Mouse (Mus musculus): ENCODE measurements around the gene Crebrf. TPM values are rescaled to one million over a fixed set of nuclear protein-coding genes. Genes with fewer than 3 reads are reported as not detected.

The Crebrf gene
- polyA plus RNA-seq, 1 experiment, result 26.6 TPM

- Histone ChIP-seq H3K27ac (replicated peaks; ENCODE audit: low read depth, low read length) (no peak overlapping the region), H3K4me3 (ENCODE audit: insufficient read depth, low read depth, low read length) (no peak overlapping the region), H3K4me1 (ENCODE audit: control insufficient read depth, insufficient read depth, insufficient read length, low read length) (peaks cover 12% of the 10 kb centered on the region)
Observed at GRCm38 (mm10) chr17:26695193-26695592, 20.3 kb upstream of the Crebrf start.

DNA sequence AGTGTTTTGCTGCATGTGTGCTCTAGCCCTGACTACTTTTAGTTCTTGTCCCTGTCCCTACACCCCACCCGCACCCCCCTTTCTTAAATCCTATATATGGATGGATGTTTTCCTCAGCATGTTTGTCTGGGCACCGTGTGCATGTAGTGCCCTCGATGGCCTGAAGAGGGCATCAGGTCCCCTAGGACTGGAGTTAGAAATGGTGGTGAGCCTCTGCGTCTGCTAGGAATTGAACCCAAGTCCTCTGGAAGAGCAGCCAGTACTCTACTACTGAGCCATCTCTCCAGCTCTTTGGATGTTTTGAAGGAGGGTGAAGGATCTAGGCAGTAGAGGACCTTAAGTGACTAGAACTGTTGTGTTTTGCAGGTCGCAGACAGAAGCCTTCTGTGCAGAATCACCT, 16.6 kb upstream of the Crebrf start:
- Histone ChIP-seq H3K4me3 (ENCODE audit: insufficient read depth, low read depth, low read length) (no peak overlapping the region), H3K27ac (replicated peaks; ENCODE audit: low read depth, low read length) (no peak overlapping the region), H3K4me1 (ENCODE audit: control insufficient read depth, insufficient read depth, insufficient read length, low read length) (peaks cover under 1% of the 10 kb centered on the region; the same call in 1 of the 2 replicates)

DNA sequence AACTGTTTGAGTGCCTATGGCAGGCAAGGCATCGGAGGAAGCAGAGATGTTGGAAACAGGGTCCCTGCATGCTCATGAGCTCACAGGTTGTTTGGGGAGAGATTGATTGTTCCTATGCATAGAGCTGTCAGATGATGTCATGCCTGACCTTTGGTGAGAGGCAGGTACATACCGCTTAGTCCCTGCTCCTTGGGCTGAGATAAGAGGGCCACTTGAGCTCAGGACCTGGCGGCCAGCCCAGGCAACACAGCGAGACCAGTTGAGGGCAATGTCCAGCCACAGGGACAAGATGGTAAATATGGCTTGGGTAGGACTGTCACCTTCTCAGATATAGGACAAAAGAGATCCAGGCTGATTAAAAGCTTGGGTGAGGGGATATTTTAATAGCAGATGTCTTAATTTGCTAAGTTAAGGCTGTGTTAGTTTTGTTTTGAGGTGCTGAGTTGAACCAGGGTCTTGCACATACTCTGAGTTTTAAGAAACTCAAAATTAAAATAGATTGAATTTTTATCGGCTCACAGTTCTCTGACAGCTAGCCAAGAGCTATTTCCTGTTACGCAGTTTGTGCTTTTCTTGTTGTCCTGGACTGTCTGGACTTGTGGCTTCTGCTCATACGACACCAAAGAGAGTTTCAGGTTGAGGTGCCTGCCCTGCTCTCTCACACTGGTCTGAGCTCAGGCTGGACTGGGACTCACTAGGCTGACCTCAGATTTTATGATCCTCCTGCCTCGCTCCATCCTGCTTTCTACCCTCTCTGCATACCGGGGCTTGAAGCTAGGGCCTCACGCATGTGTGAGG, 15.4 kb upstream of the Crebrf start:
- no peak overlapping the region for H3K27ac ChIP-seq (replicated peaks; ENCODE audit: low read depth, low read length)
- no peak overlapping the region for H3K4me3 ChIP-seq (ENCODE audit: insufficient read depth, low read depth, low read length)
- no peaks in the 10 kb centered on the region for H3K4me1 ChIP-seq (ENCODE audit: control insufficient read depth, insufficient read depth, insufficient read length, low read length)

- H3K27ac ChIP-seq (replicated peaks; ENCODE audit: low read depth, low read length), result no peak overlapping the region
- no peak overlapping the region for H3K4me3 ChIP-seq (ENCODE audit: insufficient read depth, low read depth, low read length)
- H3K4me1 ChIP-seq (ENCODE audit: control insufficient read depth, insufficient read depth, insufficient read length, low read length), result no peaks in the 10 kb centered on the region
Observed at GRCm38 (mm10) chr17:26701565-26701964, 13.9 kb upstream of the Crebrf start.

DNA sequence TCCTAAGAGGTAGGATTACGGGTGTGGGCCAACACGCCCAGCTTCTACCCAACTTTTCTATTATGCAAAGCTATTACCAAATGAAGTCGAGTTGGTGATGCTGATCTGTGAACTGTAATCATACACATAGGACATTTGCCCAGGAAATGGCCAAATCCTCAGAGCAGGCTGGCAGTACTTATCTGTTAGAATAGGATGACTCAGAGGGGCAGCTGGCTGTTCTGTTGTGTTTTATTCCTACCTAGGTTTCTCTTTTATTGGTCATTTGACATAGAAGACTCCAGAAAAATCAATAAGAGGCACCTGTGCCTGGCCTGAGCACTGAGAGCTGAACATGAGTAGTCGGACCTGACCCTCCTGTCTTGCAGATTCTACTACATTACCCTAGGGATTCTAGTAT, 12.8 kb upstream of the Crebrf start:
- Histone ChIP-seq H3K27ac (replicated peaks; ENCODE audit: low read depth, low read length) (no peak overlapping the region), H3K4me3 (ENCODE audit: insufficient read depth, low read depth, low read length) (no peak overlapping the region), H3K4me1 (ENCODE audit: control insufficient read depth, insufficient read depth, insufficient read length, low read length) (no peaks in the 10 kb centered on the region)

DNA sequence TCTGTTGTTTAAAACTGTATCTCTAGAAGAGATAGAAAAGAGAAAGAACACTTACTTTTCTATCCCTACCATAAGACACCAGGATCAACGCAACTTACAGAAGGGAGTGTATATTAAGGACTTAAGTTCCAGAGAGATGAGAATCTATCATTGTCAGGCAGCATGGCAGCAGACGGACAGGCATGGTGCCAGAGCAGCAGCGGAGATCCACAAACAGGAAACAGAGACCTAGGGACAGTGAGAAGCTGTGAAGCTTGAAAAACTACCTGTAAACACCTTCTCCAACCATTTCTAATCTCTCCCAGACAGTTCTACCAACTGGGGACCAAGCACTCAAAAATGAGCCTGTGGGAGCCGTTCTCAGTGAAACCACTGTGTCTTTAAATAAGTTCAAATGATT, 11.8 kb upstream of the Crebrf start:
- H3K27ac ChIP-seq (replicated peaks; ENCODE audit: low read depth, low read length), result no peak overlapping the region
- no peak overlapping the region for H3K4me3 ChIP-seq (ENCODE audit: insufficient read depth, low read depth, low read length)
- no peaks in the 10 kb centered on the region for H3K4me1 ChIP-seq (ENCODE audit: control insufficient read depth, insufficient read depth, insufficient read length, low read length)

DNA sequence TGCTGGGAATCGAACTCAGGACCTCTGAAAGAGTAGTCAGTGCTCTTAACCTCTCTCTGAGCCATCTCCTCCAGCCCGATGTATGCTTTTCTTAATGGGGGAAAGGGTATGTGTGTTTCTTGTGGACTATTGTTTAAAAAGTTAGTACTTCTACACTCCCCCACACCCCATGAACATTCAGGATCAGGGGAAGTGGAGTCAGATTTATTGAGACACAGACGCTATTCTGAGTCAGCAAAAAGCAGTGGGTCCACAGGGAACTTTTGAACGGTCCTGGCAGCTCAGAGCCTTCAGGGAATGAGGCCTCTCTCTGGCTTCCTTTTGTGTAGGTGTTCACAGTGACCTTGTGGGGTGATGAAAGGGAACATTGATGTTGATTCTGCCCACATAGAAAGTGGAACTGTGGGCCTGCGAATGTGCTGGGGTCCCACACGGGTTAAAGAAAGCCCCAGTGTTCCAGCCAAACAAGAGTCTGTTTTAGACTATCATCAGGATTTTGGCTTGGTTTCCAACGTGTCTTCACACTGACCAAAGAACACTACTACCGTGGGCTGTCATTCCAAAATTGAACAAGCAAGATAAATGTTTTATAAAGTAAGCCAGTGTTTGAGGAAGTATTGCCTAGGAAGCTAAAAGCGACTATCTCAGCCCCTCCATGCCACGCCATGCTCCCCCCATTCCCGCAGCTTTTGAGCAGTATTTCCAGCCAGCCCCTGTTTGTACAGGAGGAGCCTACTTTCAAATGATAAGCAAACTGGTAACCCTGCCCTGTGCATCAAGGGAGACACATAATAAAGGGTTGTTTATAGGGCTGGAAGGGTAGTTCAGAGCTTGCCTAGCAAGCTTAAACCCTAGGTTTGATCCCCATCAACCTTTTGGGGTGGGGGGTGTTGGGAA, 9.7 kb upstream of the Crebrf start:
- Histone ChIP-seq H3K4me1 (ENCODE audit: control insufficient read depth, insufficient read depth, insufficient read length, low read length) (no peaks in the 10 kb centered on the region), H3K4me3 (ENCODE audit: insufficient read depth, low read depth, low read length) (no peak overlapping the region), H3K27ac (replicated peaks; ENCODE audit: low read depth, low read length) (no peak overlapping the region)

- H3K4me3 ChIP-seq (ENCODE audit: insufficient read depth, low read depth, low read length), result no peak overlapping the region
- H3K27ac ChIP-seq (replicated peaks; ENCODE audit: low read depth, low read length), result no peak overlapping the region
Observed at GRCm38 (mm10) chr17:26707066-26707465, 8.4 kb upstream of the Crebrf start.

GRCm38 (mm10) chr17:26708499-26708898, 7.0 kb upstream of the Crebrf start:
- Histone ChIP-seq H3K4me1 (ENCODE audit: control insufficient read depth, insufficient read depth, insufficient read length, low read length) (no peaks in the 10 kb centered on the region), H3K4me3 (ENCODE audit: insufficient read depth, low read depth, low read length) (no peak overlapping the region), H3K27ac (replicated peaks; ENCODE audit: low read depth, low read length) (no peak overlapping the region)

More at GRCm38 (mm10) chr17:26707066-26707465, 8.4 kb upstream of the Crebrf start:
- no peaks in the 10 kb centered on the region for H3K4me1 ChIP-seq (ENCODE audit: control insufficient read depth, insufficient read depth, insufficient read length, low read length)

DNA sequence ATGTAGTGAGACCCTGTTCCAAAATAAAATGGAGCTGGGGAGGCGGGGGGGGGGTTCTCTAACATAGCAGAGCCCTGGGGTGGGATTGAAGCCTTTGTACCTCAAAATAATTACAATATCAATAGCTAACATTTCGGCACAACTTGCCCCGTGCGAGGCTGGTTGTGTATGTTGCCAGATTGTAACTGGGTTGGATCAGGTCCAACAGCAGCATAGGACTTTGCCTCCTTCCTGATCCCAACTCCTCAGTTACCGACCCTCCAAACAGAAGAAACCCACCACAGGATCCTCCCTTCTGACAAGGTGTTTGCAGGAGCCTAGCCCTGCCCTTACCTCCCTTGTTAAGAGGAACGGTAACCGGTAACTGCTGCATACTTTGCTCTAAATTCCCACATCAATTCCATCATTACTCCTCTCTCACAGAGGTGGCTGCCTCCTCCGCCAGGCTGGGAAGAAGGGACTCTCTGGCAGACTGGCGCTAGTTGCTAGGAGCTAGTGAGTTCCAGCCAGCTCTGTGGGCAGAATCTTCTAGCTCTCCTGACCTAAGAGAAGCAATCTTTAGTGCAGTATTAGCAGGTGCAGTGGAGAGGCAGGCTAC, 6.4 kb upstream of the Crebrf start:
- H3K27ac ChIP-seq (replicated peaks; ENCODE audit: low read depth, low read length), result no peak overlapping the region
- no peaks in the 10 kb centered on the region for H3K4me1 ChIP-seq (ENCODE audit: control insufficient read depth, insufficient read depth, insufficient read length, low read length)
- no peak overlapping the region for H3K4me3 ChIP-seq (ENCODE audit: insufficient read depth, low read depth, low read length)

GRCm38 (mm10) chr17:26710049-26710448, 5.4 kb upstream of the Crebrf start:
- H3K27ac ChIP-seq (replicated peaks; ENCODE audit: low read depth, low read length), result no peak overlapping the region
- H3K4me3 ChIP-seq (ENCODE audit: insufficient read depth, low read depth, low read length), result no peak overlapping the region

DNA sequence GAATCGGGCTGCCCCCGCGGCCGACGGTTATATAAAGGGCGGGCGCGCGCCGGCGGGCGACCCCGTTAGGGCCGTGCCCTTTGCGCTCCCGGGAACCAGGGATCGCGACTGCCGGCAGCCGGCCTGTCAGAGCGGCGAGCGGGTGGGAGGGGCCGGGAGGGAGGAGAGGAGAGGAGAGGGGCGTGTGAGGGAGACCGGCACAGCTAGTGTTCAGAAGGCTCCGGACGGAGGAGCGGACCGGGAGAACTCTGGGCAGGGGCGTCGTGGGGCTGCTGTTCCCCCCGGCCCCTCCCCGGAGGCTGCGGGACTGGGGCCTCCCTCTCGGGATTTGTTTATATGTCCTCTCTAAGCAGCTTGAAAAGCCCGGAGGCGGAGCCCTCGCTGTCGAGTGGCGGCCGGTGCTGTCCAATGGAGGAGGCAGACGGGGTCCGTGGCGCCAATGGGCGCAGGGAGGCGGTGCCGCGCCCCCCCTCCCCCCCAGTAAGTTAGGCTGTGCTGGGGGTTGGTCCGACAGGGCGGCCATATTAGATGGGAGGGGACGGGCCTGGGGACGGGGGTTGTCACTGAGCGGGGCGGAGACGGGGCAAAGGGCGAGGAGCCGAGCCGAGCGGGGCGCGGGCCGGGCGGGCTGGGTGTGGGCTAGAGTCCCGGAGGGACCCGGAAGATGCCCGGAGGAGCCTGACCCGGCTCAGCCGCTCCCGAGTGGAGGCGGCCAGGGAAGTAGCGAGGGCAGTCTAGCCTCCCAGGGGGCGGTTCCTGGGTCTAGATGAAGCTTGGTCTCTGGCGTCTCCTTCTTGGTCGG, 667 bp downstream of the Crebrf start:
- peak overlapping the region; percentile 87 for H3K27ac ChIP-seq (replicated peaks; ENCODE audit: low read depth, low read length)
- no peaks in the 10 kb centered on the region; the same call in 1 of the 2 replicates for H3K4me1 ChIP-seq (ENCODE audit: control insufficient read depth, insufficient read depth, insufficient read length, low read length)
- peak overlapping the region; percentile 89 for H3K4me3 ChIP-seq (ENCODE audit: insufficient read depth, low read depth, low read length)

More at GRCm38 (mm10) chr17:26710049-26710448, 5.4 kb upstream of the Crebrf start:
- H3K4me1 ChIP-seq (ENCODE audit: control insufficient read depth, insufficient read depth, insufficient read length, low read length), result no peaks in the 10 kb centered on the region; the same call in 1 of the 2 replicates

GRCm38 (mm10) chr17:26717868-26718267, 2.4 kb downstream of the Crebrf start:
- Histone ChIP-seq H3K27ac (replicated peaks; ENCODE audit: low read depth, low read length) (no peak overlapping the region), H3K4me3 (ENCODE audit: insufficient read depth, low read depth, low read length) (no peak overlapping the region), H3K4me1 (ENCODE audit: control insufficient read depth, insufficient read depth, insufficient read length, low read length) (no peaks in the 10 kb centered on the region; the same call in 1 of the 2 replicates)

- Histone ChIP-seq H3K4me1 (ENCODE audit: control insufficient read depth, insufficient read depth, insufficient read length, low read length) (no peaks in the 10 kb centered on the region; the same call in 1 of the 2 replicates), H3K4me3 (ENCODE audit: insufficient read depth, low read depth, low read length) (no peak overlapping the region), H3K27ac (replicated peaks; ENCODE audit: low read depth, low read length) (no peak overlapping the region)
Observed at GRCm38 (mm10) chr17:26719405-26719804, 4.0 kb downstream of the Crebrf start.
